Mouse (Mus musculus) neutrophil, adult 5-6 weeks (primary cell): ENCODE results near the gene Ptprf. TPM values are rescaled to one million over a fixed set of nuclear protein-coding genes. Genes with fewer than 3 reads are reported as not detected.

Experiments used
- ATAC-seq: fragments of 151-379, 151-347 bp; 2 replicates; pipeline ENCODE4 v1.8.0; 2017; ENCODE audit warnings: mild to moderate bottlenecking, moderate TSS enrichment; ENCODE audit not compliant: insufficient number of reproducible peaks, poor library complexity, low FRiP score, severe bottlenecking; ENCODE audit errors: extremely low read depth
- total RNA-seq: library from RNA; stranded (forward); fragments of 200-1000 nt; gene quantifications from 2 replicates; pipeline ENCODE4 v1.2.3, GENCODE M21; 2017

Ptprf gene
- total RNA-seq, 1 experiment from 2014 or later = 0.23 TPM

GRCm38 (mm10) chr4:118261771-118262473, 29.3 kb downstream of the Ptprf start:
- no peak for ATAC-seq

GRCm38 (mm10) chr4:118261291-118261690, 29.9 kb downstream of the Ptprf start:
- ATAC-seq = no peak

GRCm38 (mm10) chr4:118260551-118261267, 30.5 kb downstream of the Ptprf start:
- no peak for ATAC-seq

GRCm38 (mm10) chr4:118259782-118260463, 31.3 kb downstream of the Ptprf start:
- no peak for ATAC-seq

GRCm38 (mm10) chr4:118257977-118258376, 33.2 kb downstream of the Ptprf start:
- ATAC-seq = no peak

GRCm38 (mm10) chr4:118257416-118257815, 33.8 kb downstream of the Ptprf start:
- no peak for ATAC-seq

GRCm38 (mm10) chr4:118256217-118256616, 35.0 kb downstream of the Ptprf start:
- no peak for ATAC-seq

- ATAC-seq = no peak
These were observed 36.3 kb downstream of the Ptprf start for GRCm38 (mm10) chr4:118254953-118255352.

- ATAC-seq = no peak
These were observed 43.9 kb downstream of the Ptprf start for GRCm38 (mm10) chr4:118247323-118247722.

GRCm38 (mm10) chr4:118245847-118246246, 45.4 kb downstream of the Ptprf start:
- ATAC-seq = no peak

GRCm38 (mm10) chr4:118243791-118244190, 47.4 kb downstream of the Ptprf start:
- ATAC-seq = no peak

GRCm38 (mm10) chr4:118243298-118243697, 47.9 kb downstream of the Ptprf start:
- ATAC-seq = no peak

- no peak for ATAC-seq
These were observed 51.1 kb downstream of the Ptprf start for GRCm38 (mm10) chr4:118239960-118240689.

- no peak for ATAC-seq
These were observed 52.5 kb downstream of the Ptprf start for GRCm38 (mm10) chr4:118238666-118239065.

- no peak for ATAC-seq
These were observed 54.3 kb downstream of the Ptprf start for GRCm38 (mm10) chr4:118236871-118237270.

- ATAC-seq = no peak
These were observed 56.4 kb downstream of the Ptprf start for GRCm38 (mm10) chr4:118234711-118235388.

- ATAC-seq = no peak
These were observed 57.3 kb downstream of the Ptprf start for GRCm38 (mm10) chr4:118233886-118234285.

GRCm38 (mm10) chr4:118231861-118232260, 59.3 kb downstream of the Ptprf start:
- ATAC-seq = no peak
